Mouse (Mus musculus) olfactory bulb, adult 2 months (tissue): ENCODE data around the gene Nek9.
"Not testable (repeated sequence)": the region's sequence is repeated elsewhere in the genome, so short reads cannot be mapped to it uniquely, and the experiment has no call there.

ENCODE experiments used
- CTCF ChIP-seq: fragments of 200-500 bp; IDR thresholded peaks from 2 replicates; pipeline ENCODE4 v1.5.1; 2012; ENCODE audit warnings: low read depth, mild to moderate bottlenecking, low read length, moderate library complexity; ENCODE audit not compliant: insufficient read depth
- POLR2A ChIP-seq: fragments of 200-500 bp; IDR thresholded peaks from 2 replicates; pipeline ENCODE4 v1.6.1; 2012; ENCODE audit warnings: mild to moderate bottlenecking, low read depth, low read length, moderate library complexity; ENCODE audit not compliant: insufficient read depth

DNA sequence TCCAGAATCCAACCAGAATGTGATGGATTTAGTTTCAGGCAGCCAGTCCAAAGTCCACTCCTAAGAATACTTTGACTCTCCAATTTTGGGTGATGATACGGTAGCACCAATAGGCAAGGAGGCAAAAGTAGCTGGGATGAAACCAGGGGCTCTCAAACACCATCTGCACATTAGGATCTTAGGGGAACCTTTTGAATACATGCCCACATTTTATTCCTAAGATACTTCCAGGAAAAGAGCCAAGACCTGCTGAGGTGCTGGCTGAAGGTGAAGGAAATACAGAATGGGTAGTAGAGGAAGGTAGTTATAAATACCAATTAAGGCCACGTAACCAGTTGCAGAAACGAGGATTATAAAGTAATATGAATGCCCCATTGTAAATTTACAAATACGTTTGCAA is 57.4 kb downstream of the Nek9 start:
- not testable (repeated sequence) for TF ChIP-seq POLR2A, CTCF
